Mouse (Mus musculus): ENCODE measurements around the gene Tradd. TPM values are rescaled to one million over a fixed set of nuclear protein-coding genes. Genes with fewer than 3 reads are reported as not detected.

Gene Tradd
- total and polyA plus RNA-seq, 3 experiments = 12.5 to 30.0 (median 20.8) TPM

DNA sequence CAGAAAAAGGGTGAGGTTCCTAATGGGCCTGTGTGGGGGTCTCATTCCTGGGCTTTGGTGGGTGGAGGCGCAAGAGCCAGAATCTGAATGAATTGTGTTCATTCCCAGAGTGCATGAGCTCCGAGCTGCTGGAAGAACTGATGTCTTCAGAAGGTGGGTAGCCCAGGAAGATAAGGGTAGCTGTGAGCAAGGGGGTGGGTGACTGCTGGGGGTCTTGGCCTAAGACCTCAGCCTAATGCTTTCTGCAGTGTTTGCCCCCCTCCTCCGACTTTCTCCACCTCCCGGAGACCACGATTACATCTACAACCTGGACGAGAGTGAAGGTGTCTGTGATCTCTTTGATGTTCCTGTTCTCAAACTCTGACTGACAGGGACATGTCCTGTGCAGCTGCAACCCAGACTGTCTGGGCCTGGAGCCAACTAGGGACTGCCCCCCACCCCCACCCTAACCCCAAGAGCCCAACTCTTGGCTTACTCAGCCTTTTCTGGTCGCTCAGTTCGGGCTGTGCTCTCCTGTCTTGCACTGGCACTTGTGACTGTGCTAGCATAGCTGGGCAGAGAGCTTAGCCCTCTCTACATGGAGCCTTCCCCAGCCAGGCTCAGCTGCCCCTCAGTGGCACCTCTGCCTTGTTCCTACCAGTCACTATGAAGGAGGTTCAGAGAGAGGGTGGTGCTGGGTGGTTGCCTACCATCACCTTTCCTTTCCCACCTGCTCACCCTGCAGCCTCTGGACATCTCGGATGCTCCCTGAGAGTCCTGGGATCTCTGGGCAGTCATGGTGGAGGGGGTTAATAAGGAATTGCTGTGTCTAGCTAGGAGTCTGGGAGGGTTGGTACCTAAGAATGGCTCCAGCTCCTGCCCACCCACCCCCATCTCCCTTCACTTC lies 40.2 kb upstream of the Tradd start:
- ATAC-seq (ENCODE audit: extremely low read depth, insufficient number of reproducible peaks, low FRiP score, poor library complexity, severe bottlenecking) (no peak), DNase-seq (ENCODE audit: low spot score) (no peak)
- Histone ChIP-seq H3K36me3 (replicated peaks) (peaks cover 99% of the 10 kb centered on the region), H3K27me3 (ENCODE audit: insufficient read depth, low read length) (no peaks in the 10 kb centered on the region), H3K9me3 (replicated peaks) (no peaks in the 10 kb centered on the region; the same call in 1 of the 2 replicates), H3K4me1 (ENCODE audit: insufficient read depth, low read depth, low read length) (peaks cover 64% of the 10 kb centered on the region), H3K4me3 (ENCODE audit: low read depth, low read length) (peak overlapping the region; percentile 30; the same call in 1 of the 2 replicates)
- TF ChIP-seq POLR2AphosphoS5 (IDR thresholded peaks at IDR 0.05; ENCODE audit: insufficient replicate concordance, low read depth, low read length) (no peak), GATA1 (IDR thresholded peaks at IDR 0.05; ENCODE audit: borderline replicate concordance, low read length) (no peak), CTCF (IDR thresholded peaks at IDR 0.05; ENCODE audit: low read depth, low read length) (no peak), GATA2 (IDR thresholded peaks at IDR 0.05; ENCODE audit: borderline replicate concordance, low read depth, low read length) (no peak), TAL1 (conservative IDR thresholded peaks at IDR 0.05; ENCODE audit: low read depth, low read length) (no peak)

DNA sequence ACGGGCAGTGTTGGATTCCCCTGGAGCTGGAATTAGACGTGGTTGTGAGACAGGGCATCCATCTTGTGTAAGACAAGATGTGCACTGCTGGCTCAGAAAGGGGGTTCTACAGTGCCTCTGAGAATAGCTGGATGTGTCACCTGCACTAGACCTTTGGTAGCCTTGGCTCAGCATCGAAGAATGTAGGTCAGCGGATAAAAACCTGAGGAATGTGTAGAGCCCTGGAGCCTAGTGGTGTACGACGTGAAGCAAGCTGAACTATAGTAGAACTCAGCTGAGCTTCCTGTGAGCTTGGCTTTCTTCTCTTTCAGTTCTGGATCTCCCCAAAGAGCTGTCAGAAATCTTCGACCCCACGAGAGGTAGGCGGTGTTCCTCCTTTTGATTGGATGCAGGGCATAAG lies 39.5 kb upstream of the Tradd start:
- H3K4me3 ChIP-seq (ENCODE audit: low read depth, low read length) = no peak overlapping the region
- DNase-seq (ENCODE audit: low spot score) (no peak), ATAC-seq (ENCODE audit: extremely low read depth, insufficient number of reproducible peaks, low FRiP score, poor library complexity, severe bottlenecking) (no peak)
- TF ChIP-seq CTCF (IDR thresholded peaks at IDR 0.05; ENCODE audit: low read depth, low read length) (no peak), GATA2 (IDR thresholded peaks at IDR 0.05; ENCODE audit: borderline replicate concordance, low read depth, low read length) (no peak), TAL1 (conservative IDR thresholded peaks at IDR 0.05; ENCODE audit: low read depth, low read length) (no peak), GATA1 (IDR thresholded peaks at IDR 0.05; ENCODE audit: borderline replicate concordance, low read length) (no peak), POLR2AphosphoS5 (IDR thresholded peaks at IDR 0.05; ENCODE audit: insufficient replicate concordance, low read depth, low read length) (no peak)
- H3K36me3 ChIP-seq (replicated peaks) = peaks cover 98% of the 10 kb centered on the region
- H3K9me3 ChIP-seq (replicated peaks) = no peaks in the 10 kb centered on the region; the same call in 1 of the 2 replicates
- H3K4me1 ChIP-seq (ENCODE audit: insufficient read depth, low read depth, low read length) = peaks cover 70% of the 10 kb centered on the region
- H3K27me3 ChIP-seq (ENCODE audit: insufficient read depth, low read length) = no peaks in the 10 kb centered on the region

DNA sequence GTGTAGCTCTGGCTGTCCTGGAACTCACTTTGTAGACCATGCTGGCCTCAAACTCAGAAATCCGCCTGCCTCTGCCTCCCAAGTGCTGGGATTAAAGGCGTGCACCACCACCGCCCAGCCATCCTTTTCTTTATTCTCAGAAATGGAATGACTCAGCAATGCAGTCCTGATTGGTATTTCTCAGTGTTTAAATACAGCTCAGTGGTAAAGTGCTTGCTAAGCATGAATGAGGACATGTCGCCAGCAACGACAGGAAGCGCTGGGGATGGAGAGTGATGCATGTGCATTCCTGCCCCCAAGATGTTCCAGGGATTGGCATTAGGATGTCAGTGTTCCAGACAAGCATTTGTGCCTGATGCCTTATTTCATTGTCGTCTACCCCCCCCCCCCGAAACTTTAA lies 39.0 kb upstream of the Tradd start:
- no peak for DNase-seq (ENCODE audit: low spot score)

DNA sequence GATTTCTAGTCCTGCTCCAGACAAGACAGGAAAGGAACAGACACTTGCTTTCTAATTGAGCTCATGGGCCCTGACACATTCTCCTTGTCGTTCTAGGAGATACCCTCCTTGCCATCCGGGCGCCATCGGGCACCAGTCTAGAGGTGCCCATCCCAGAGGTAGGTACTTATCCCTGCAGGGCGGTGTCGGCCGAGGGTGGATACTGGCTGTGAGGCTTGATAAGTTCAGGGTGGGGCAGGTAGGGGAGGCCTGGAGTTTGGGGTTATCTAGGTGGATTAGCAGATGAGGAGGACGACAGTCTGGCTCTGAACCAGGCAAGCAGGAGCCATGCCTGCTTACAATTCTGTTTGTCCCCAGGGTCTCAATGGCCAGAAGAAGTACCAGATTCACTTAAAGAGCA lies 35.6 kb upstream of the Tradd start:
- Histone ChIP-seq H3K36me3 (replicated peaks) (peaks cover 70% of the 10 kb centered on the region), H3K4me1 (ENCODE audit: insufficient read depth, low read depth, low read length) (peaks cover 87% of the 10 kb centered on the region), H3K27me3 (ENCODE audit: insufficient read depth, low read length) (no peaks in the 10 kb centered on the region), H3K9me3 (replicated peaks) (no peaks in the 10 kb centered on the region; the same call in 1 of the 2 replicates), H3K4me3 (ENCODE audit: low read depth, low read length) (peak overlapping the region; percentile 45; the same call in 1 of the 2 replicates)
- ATAC-seq (ENCODE audit: extremely low read depth, insufficient number of reproducible peaks, low FRiP score, poor library complexity, severe bottlenecking) (no peak), DNase-seq (ENCODE audit: low spot score) (no peak)
- TF ChIP-seq CTCF (IDR thresholded peaks at IDR 0.05; ENCODE audit: low read depth, low read length) (no peak), TAL1 (conservative IDR thresholded peaks at IDR 0.05; ENCODE audit: low read depth, low read length) (no peak), GATA2 (IDR thresholded peaks at IDR 0.05; ENCODE audit: borderline replicate concordance, low read depth, low read length) (no peak), GATA1 (IDR thresholded peaks at IDR 0.05; ENCODE audit: borderline replicate concordance, low read length) (no peak), POLR2AphosphoS5 (IDR thresholded peaks at IDR 0.05; ENCODE audit: insufficient replicate concordance, low read depth, low read length) (no peak)

More for the DNA sequence above, 39.0 kb upstream of the Tradd start:
- Histone ChIP-seq H3K4me3 (ENCODE audit: low read depth, low read length) (no peak overlapping the region), H3K27me3 (ENCODE audit: insufficient read depth, low read length) (no peaks in the 10 kb centered on the region), H3K4me1 (ENCODE audit: insufficient read depth, low read depth, low read length) (peaks cover 75% of the 10 kb centered on the region), H3K9me3 (replicated peaks) (no peaks in the 10 kb centered on the region; the same call in 1 of the 2 replicates), H3K36me3 (replicated peaks) (peaks cover 98% of the 10 kb centered on the region)
- ATAC-seq (ENCODE audit: extremely low read depth, insufficient number of reproducible peaks, low FRiP score, poor library complexity, severe bottlenecking) = no peak
- no peak for TF ChIP-seq TAL1 (conservative IDR thresholded peaks at IDR 0.05; ENCODE audit: low read depth, low read length)
- TF ChIP-seq POLR2AphosphoS5 (IDR thresholded peaks at IDR 0.05; ENCODE audit: insufficient replicate concordance, low read depth, low read length) = no peak
- no peak for TF ChIP-seq GATA1 (IDR thresholded peaks at IDR 0.05; ENCODE audit: borderline replicate concordance, low read length)
- TF ChIP-seq GATA2 (IDR thresholded peaks at IDR 0.05; ENCODE audit: borderline replicate concordance, low read depth, low read length) = no peak
- TF ChIP-seq CTCF (IDR thresholded peaks at IDR 0.05; ENCODE audit: low read depth, low read length) = no peak

DNA sequence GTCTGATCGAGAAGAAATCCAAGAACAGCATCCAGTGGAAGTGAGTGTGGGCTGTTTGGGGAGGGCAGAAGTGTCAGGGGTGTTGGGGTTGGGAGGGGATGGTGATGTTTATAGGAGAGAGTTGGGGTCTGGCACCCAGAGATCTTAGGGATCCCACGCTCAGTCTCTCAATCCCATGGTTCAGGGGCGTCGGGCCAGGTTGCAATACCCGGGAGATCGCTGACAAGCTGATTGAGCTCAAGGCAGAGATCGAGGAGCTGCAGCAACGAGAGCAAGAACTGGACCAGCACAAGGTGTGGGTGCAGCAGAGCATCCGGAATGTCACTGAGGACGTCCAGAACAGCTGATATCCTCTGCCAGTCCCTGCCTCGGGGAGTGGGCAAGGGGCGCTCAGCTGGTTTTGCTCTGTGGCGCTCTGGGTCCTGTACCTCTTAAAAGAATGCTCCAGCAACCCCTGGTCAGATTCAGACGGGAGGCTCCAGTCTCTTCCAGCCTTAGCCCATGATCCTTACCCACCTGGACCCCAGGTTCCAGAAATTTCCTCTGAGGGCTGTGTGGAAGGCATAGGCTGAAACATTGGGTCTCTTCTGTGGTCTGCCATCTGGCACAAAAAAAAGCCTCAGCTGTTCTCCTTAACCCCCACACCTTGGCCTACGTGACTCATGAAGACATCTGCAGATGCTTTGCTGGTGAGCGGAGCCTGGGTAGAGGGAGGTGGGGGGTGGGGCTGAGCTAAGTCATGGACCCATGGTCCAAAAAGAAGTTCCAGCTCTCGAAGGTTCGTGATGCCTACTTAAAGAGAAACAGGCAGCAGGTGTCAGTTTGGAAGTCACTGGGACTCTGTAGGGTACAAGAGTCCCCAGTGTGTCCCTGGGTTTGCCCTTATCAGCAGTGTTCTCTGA lies 34.2 kb upstream of the Tradd start:
- no peak for DNase-seq (ENCODE audit: low spot score)
- H3K36me3 ChIP-seq (replicated peaks) = peaks cover 58% of the 10 kb centered on the region
- peaks cover 73% of the 10 kb centered on the region for H3K4me1 ChIP-seq (ENCODE audit: insufficient read depth, low read depth, low read length)
- no peaks in the 10 kb centered on the region for H3K27me3 ChIP-seq (ENCODE audit: insufficient read depth, low read length)
- 0 out of 2 replicates have a peak, but pooled peaks have one; percentile 11 for ATAC-seq (ENCODE audit: extremely low read depth, insufficient number of reproducible peaks, low FRiP score, poor library complexity, severe bottlenecking)
- peak overlapping the region; percentile 98 for H3K4me3 ChIP-seq (ENCODE audit: low read depth, low read length)
- no peak for TF ChIP-seq TAL1 (conservative IDR thresholded peaks at IDR 0.05; ENCODE audit: low read depth, low read length)
- no peak for TF ChIP-seq POLR2AphosphoS5 (IDR thresholded peaks at IDR 0.05; ENCODE audit: insufficient replicate concordance, low read depth, low read length)
- no peaks in the 10 kb centered on the region; the same call in 1 of the 2 replicates for H3K9me3 ChIP-seq (replicated peaks)

All from G1E (cell line).